Mouse (Mus musculus): ENCODE measurements at regions not wholly inside any gene's neighbourhood (a gene's known extent, or its start where the extent isn't known, plus 50 kb on each side); places are given as distances from the start of the nearest gene placed in this dataset.

- DNase-seq, result no peak
Measured at GRCm38 (mm10) chr12:106128944-106129724, 119.1 kb downstream of the Vrk1 start.

- no peak for DNase-seq
Measured at GRCm38 (mm10) chr12:106130071-106130676, 120.1 kb downstream of the Vrk1 start.

GRCm38 (mm10) chr12:106132715-106133114 is 122.7 kb downstream of the Vrk1 start:
- DNase-seq, result no peak

- DNase-seq, result no peak
Measured at GRCm38 (mm10) chr12:106138466-106138865, 128.4 kb downstream of the Vrk1 start.

- no peak for DNase-seq
Measured at GRCm38 (mm10) chr12:106139491-106139890, 129.5 kb downstream of the Vrk1 start.

- no peak for DNase-seq
Measured at GRCm38 (mm10) chr12:106139927-106140326, 129.9 kb downstream of the Vrk1 start.

- DNase-seq, result no peak
Measured at GRCm38 (mm10) chr12:106140671-106141070, 130.6 kb downstream of the Vrk1 start.

- DNase-seq, result no peak
Measured at GRCm38 (mm10) chr12:106143548-106143947, 133.5 kb downstream of the Vrk1 start.

DNA sequence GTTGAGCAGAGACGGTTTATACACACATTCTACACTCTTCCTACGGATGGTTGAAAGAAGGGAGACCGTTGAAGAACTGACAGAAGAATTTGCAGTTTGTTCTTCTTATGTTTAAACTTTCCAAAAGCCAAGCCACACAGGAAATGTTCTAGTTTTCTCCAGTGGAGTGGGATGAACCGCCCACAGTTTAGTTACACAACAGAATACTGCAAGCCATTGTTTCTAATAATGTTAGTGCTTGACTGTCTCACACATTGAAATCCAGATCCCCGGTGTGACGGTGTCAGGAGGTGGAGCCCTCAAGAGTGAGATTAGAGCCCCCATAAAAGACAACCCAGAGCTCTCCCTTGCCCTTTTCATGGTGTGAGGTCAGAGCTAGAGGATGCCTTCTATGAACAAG is 146.8 kb downstream of the Vrk1 start:
- no peak for DNase-seq

- DNase-seq, result no peak
Measured at GRCm38 (mm10) chr12:106157827-106158226, 147.8 kb downstream of the Vrk1 start.

DNA sequence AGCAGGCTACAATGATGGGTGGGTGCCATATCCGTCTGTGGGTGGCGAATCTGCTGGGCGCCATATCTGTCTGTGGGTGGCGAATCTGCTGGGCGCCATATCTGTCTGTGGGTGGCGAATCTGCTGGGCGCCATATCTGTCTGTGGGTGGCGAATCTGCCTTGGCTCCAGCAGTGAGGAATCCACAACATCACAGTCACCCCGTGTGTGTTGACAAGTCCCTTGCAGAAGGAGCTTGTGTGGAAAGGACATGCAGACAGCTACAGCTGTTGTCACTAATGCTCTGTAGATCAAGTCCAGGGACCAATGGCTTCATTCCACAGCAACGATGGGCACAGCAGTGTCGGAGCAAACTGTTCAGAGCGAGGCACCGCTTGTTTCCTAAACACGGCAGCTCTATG is 148.6 kb downstream of the Vrk1 start:
- no peak for DNase-seq

- DNase-seq, result no peak
Measured at GRCm38 (mm10) chr12:106171301-106171700, 161.3 kb downstream of the Vrk1 start.

- no peak for DNase-seq
Measured at GRCm38 (mm10) chr12:106173211-106173610, 163.2 kb downstream of the Vrk1 start.

- DNase-seq, result no peak
Measured at GRCm38 (mm10) chr12:106174070-106174980, 164.3 kb downstream of the Vrk1 start.

DNA sequence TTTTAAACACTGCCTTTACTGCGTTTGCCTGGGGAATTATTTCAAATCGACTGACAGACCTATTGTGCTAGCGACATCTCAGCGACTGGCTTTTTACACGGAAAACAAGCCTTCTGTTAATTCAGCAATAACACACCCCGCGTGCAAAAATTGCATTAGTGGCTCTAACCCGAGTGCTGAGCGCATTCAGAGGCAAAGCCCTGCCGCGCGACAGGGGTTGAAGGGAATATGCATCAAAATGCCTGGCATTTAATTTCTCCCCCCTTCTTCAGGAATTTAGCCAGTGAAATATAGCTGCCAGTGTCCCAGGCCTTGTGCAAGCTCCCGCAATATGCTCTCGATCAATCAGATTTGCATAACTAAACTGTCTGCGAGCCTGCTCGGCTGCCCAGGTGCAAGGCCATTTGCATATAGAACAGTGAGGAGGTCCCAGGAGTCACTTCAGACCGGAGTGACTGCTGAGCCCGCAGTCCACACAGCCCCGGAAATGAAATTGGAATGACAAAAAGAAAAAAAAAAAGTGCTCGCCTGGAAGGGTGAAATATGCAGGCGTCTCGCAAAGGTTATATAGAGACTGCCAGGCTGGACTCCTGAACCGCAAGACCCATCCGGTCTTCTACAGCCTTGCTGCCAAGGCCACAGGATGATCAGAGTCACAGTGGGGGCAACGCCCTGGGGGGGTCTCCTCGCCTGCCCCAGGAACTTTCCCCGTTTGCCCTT is 165.1 kb downstream of the Vrk1 start:
- DNase-seq, result no peak

DNA sequence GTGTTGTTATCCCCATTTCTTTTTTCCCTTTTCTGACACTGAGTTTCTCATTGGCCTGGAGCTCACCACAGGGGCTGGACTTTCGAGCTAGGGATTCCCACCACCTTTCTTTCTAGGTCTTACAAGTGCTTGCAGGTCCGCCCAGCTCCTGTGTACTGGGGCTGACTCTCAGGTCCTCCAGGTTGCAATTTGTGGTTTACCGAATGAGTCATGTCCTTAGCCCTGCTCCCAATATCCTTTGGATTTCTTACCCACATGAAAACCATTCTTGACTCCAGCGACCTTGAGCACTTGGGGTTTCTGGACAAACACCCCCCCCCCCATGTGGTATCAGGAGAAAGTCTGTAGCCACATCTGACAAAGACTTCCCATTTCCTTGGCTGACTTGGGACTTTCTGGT is 167.3 kb downstream of the Vrk1 start:
- DNase-seq, result no peak

GRCm38 (mm10) chr12:106177861-106178260 is 167.8 kb downstream of the Vrk1 start:
- DNase-seq, result no peak

DNA sequence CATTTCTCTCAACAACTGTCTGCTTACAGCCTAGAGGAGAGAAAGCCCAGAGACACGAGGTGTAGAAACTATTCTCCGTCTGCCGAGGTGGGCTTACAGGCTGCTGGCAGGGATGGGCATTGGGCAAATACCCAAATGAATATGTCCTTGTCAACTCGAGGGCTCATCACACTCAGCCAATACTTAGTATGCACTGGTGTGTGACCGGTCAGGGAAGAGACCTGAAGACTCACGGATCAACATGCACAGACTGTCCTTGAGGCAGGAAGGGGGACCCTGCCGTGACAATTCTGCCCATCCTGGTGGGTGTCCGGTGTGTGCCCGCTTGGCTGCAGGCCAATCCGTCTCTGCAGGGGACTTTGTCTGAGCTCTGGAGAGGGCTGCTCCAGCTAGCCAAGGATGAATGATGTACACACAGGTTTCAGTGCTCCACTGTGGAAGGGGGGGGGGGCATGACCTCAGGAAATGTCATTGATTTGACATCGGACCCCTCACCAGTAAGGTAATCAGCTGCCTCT is 168.7 kb downstream of the Vrk1 start:
- DNase-seq, result no peak

- no peak for DNase-seq
Measured at GRCm38 (mm10) chr12:106182923-106183322, 172.9 kb downstream of the Vrk1 start.

DNA sequence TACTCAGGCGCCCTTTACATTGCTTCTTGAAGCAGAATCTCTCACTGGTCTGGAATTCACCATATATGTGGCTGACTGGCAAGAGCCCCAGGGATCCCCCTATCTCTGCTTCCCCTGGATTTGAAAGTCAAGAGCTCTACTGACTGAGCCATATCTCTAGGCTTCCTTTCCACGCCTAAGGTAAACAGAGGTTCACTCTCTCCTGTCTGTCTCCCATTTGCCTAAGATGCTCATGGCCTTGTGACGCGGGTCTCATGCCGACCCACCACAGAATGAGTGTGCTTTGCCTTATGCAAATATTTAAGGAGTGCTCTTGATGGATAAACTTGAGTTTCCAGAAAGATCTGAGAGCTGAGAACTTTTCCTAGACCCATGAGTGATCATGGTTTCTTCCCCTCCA is 173.9 kb downstream of the Vrk1 start:
- DNase-seq, result no peak

GRCm38 (mm10) chr12:106185398-106186077 is 175.5 kb downstream of the Vrk1 start:
- peak; percentile 92 for DNase-seq

- DNase-seq, result no peak
Measured at GRCm38 (mm10) chr12:106186501-106186900, 176.5 kb downstream of the Vrk1 start.

All from cerebellum, adult 9-10 months (tissue).